Mouse (Mus musculus) stomach, embryonic 16.5 days (tissue): ENCODE results near the gene AC124502.3. TPM values are rescaled to one million over a fixed set of nuclear protein-coding genes. Genes with fewer than 3 reads are reported as not detected.
"Not testable (repeated sequence)": the region's sequence is repeated elsewhere in the genome, so short reads cannot be mapped to it uniquely, and the experiment has no call there.

ENCODE experiments used
- ATAC-seq: fragments of 200-750 bp; cut with Nextera tagmentation; 2 replicates; pipeline ENCODE4 v1.8.0; 2017; ENCODE audit warnings: moderate number of reproducible peaks, moderate TSS enrichment; ENCODE audit not compliant: insufficient read depth, low FRiP score
- H3K27ac ChIP-seq: fragments of 300-500 bp; sonication (generic); 2 replicates; pipeline ENCODE4 v1.5.1; 2014; ENCODE audit warnings: low read length
- H3K27me3 ChIP-seq: fragments of 300-500 bp; sonication (generic); 2 replicates; pipeline ENCODE4 v1.6.1; 2014; ENCODE audit warnings: low read length, control low read depth, mixed read lengths; ENCODE audit not compliant: control insufficient read depth, insufficient read depth
- H3K36me3 ChIP-seq: fragments of 300-500 bp; sonication (generic); 2 replicates; pipeline ENCODE4 v1.6.1; 2014; ENCODE audit warnings: low read length; ENCODE audit not compliant: control insufficient read depth, insufficient read depth
- H3K4me1 ChIP-seq: fragments of 300-500 bp; sonication (generic); 2 replicates; pipeline ENCODE4 v1.6.1; 2014; ENCODE audit warnings: low read length, control low read depth, mixed read lengths; ENCODE audit not compliant: control insufficient read depth, insufficient read depth
- H3K4me2 ChIP-seq: fragments of 300-500 bp; sonication (generic); 2 replicates; pipeline ENCODE4 v1.6.1; 2014; ENCODE audit warnings: low read depth, low read length, mixed read lengths
- H3K4me3 ChIP-seq: fragments of 300-500 bp; sonication (generic); replicated peaks from 2 replicates; pipeline ENCODE4 v1.5.1; 2014; ENCODE audit warnings: mild to moderate bottlenecking, low read length
- H3K9ac ChIP-seq: fragments of 300-500 bp; sonication (generic); 2 replicates; pipeline ENCODE4 v1.6.1; 2014; ENCODE audit warnings: low read length
- H3K9me3 ChIP-seq: fragments of 300-500 bp; sonication (generic); replicated peaks from 2 replicates; pipeline ENCODE4 v1.6.1; 2016; ENCODE audit warnings: low read length, control low read depth; ENCODE audit not compliant: control insufficient read depth
- WGBS: fragments of 180-500 bp; shearing (Covaris S2); extraction: QIAGEN DNeasy Blood & Tissue Kit; methylation state at CpG from one replicate; pipeline ENCODE4 v1.1.7; 2014; 5-methylcytosine and 5-hydroxymethylcytosine counted together
- polyA plus RNA-seq: library from polyadenylated mRNA; unstranded; fragments of >200 nt; fragmentation: Nextera tagmentation; extraction: Ambion mirVana; gene quantifications from 2 replicates; pipeline ENCODE4 v1.2.1, GENCODE M21; 2015

The AC124502.3 gene
- polyA plus RNA-seq, 1 experiment from 2014 or later = 1.3 TPM

GRCm38 (mm10) chr19:5001666-5002406 is 36.9 kb upstream of the AC124502.3 start:
- WGBS = 1% methylated on average over 39 of the region's 39 CpGs
- Histone ChIP-seq H3K9me3 (no peaks in the 10 kb centered on the region), H3K9ac (no peak overlapping the region), H3K27me3 (no peaks in the 10 kb centered on the region), H3K4me2 (peak overlapping the region; percentile 50), H3K4me3 (peak overlapping the region; percentile 22), H3K4me1 (no peaks in the 10 kb centered on the region), H3K27ac (0 out of 2 replicates have a peak overlapping the region, but pooled peaks have one; percentile 44), H3K36me3 (no peaks in the 10 kb centered on the region)
- ATAC-seq = peak; percentile 95

GRCm38 (mm10) chr19:5003644-5004043 is 35.0 kb upstream of the AC124502.3 start:
- H3K4me2 ChIP-seq, H3K27me3 ChIP-seq, H3K9ac ChIP-seq, H3K9me3 ChIP-seq, ATAC-seq, H3K4me1 ChIP-seq, H3K36me3 ChIP-seq, H3K27ac ChIP-seq, H3K4me3 ChIP-seq: not testable (repeated sequence)
- 55% methylated on average over 2 of the region's 2 CpGs for WGBS

GRCm38 (mm10) chr19:5004925-5005324 is 33.8 kb upstream of the AC124502.3 start:
- Histone ChIP-seq H3K4me3 (no peak overlapping the region), H3K36me3 (no peaks in the 10 kb centered on the region), H3K9ac (no peak overlapping the region), H3K27ac (no peak overlapping the region), H3K27me3 (no peaks in the 10 kb centered on the region), H3K4me1 (no peaks in the 10 kb centered on the region), H3K9me3 (no peaks in the 10 kb centered on the region), H3K4me2 (no peak overlapping the region)
- ATAC-seq = no peak
- 56% methylated on average over 4 of the region's 4 CpGs for WGBS

GRCm38 (mm10) chr19:5013138-5013537 is 25.6 kb upstream of the AC124502.3 start:
- WGBS = 54% methylated on average over 8 of the region's 8 CpGs
- Histone ChIP-seq H3K4me2 (no peak overlapping the region), H3K4me1 (peaks cover 4% of the 10 kb centered on the region; the same call in 1 of the 2 replicates), H3K4me3 (no peak overlapping the region), H3K27me3 (no peaks in the 10 kb centered on the region), H3K36me3 (no peaks in the 10 kb centered on the region), H3K27ac (no peak overlapping the region), H3K9ac (no peak overlapping the region), H3K9me3 (no peaks in the 10 kb centered on the region)
- ATAC-seq = no peak

- 19% methylated on average over 8 of the region's 8 CpGs for WGBS
Observed at GRCm38 (mm10) chr19:5014961-5015398, 23.7 kb upstream of the AC124502.3 start.

GRCm38 (mm10) chr19:5016221-5016742 is 22.4 kb upstream of the AC124502.3 start:
- Histone ChIP-seq H3K4me1 (peaks cover 4% of the 10 kb centered on the region; the same call in 1 of the 2 replicates), H3K27ac (peak overlapping the region; percentile 21), H3K9ac (no peak overlapping the region), H3K27me3 (no peaks in the 10 kb centered on the region), H3K9me3 (no peaks in the 10 kb centered on the region), H3K4me3 (no peak overlapping the region), H3K36me3 (no peaks in the 10 kb centered on the region), H3K4me2 (peak overlapping the region; percentile 22; the same call in 1 of the 2 replicates)
- 25% methylated on average over 10 of the region's 10 CpGs for WGBS
- 0 out of 2 replicates have a peak, but pooled peaks have one; percentile 58 for ATAC-seq

More at GRCm38 (mm10) chr19:5014961-5015398, 23.7 kb upstream of the AC124502.3 start:
- no peak for ATAC-seq
- Histone ChIP-seq H3K27ac (no peak overlapping the region), H3K9me3 (no peaks in the 10 kb centered on the region), H3K4me1 (peaks cover 4% of the 10 kb centered on the region; the same call in 1 of the 2 replicates), H3K27me3 (no peaks in the 10 kb centered on the region), H3K9ac (no peak overlapping the region), H3K4me2 (no peak overlapping the region), H3K36me3 (no peaks in the 10 kb centered on the region), H3K4me3 (no peak overlapping the region)

GRCm38 (mm10) chr19:5016782-5017181 is 21.9 kb upstream of the AC124502.3 start:
- Histone ChIP-seq H3K27ac (peak overlapping the region; percentile 21), H3K9ac (no peak overlapping the region), H3K9me3 (no peaks in the 10 kb centered on the region), H3K4me2 (peak overlapping the region; percentile 22; the same call in 1 of the 2 replicates), H3K27me3 (no peaks in the 10 kb centered on the region), H3K4me1 (peaks cover 4% of the 10 kb centered on the region; the same call in 1 of the 2 replicates), H3K4me3 (no peak overlapping the region), H3K36me3 (no peaks in the 10 kb centered on the region)
- ATAC-seq = no peak
- 23% methylated on average over 12 of the region's 12 CpGs for WGBS

GRCm38 (mm10) chr19:5017611-5018010 is 21.1 kb upstream of the AC124502.3 start:
- 72% methylated on average over 4 of the region's 4 CpGs for WGBS

GRCm38 (mm10) chr19:5018191-5018590 is 20.5 kb upstream of the AC124502.3 start:
- H3K27ac ChIP-seq = peak overlapping the region; percentile 15; the same call in 1 of the 2 replicates
- H3K4me3 ChIP-seq = no peak overlapping the region
- 73% methylated on average over 3 of the region's 3 CpGs for WGBS
- H3K4me1 ChIP-seq = peaks cover 4% of the 10 kb centered on the region; the same call in 1 of the 2 replicates
- no peak for ATAC-seq
- no peaks in the 10 kb centered on the region for H3K9me3 ChIP-seq
- no peaks in the 10 kb centered on the region for H3K27me3 ChIP-seq
- H3K9ac ChIP-seq = no peak overlapping the region
- no peak overlapping the region for H3K4me2 ChIP-seq
- H3K36me3 ChIP-seq = no peaks in the 10 kb centered on the region

More at GRCm38 (mm10) chr19:5017611-5018010, 21.1 kb upstream of the AC124502.3 start:
- Histone ChIP-seq H3K4me3 (no peak overlapping the region), H3K27me3 (no peaks in the 10 kb centered on the region), H3K27ac (peak overlapping the region; percentile 15; the same call in 1 of the 2 replicates), H3K36me3 (no peaks in the 10 kb centered on the region), H3K4me2 (no peak overlapping the region), H3K9me3 (no peaks in the 10 kb centered on the region), H3K4me1 (peaks cover 4% of the 10 kb centered on the region; the same call in 1 of the 2 replicates), H3K9ac (no peak overlapping the region)
- no peak for ATAC-seq
